Mouse (Mus musculus) intestine, postnatal 0 days (tissue): ENCODE data around the gene Gm44511. TPM values are rescaled to one million over a fixed set of nuclear protein-coding genes. Genes with fewer than 3 reads are reported as not detected.

Experiments used
- ATAC-seq: fragments of 200-750 bp; cut with Nextera tagmentation; 2 replicates; pipeline ENCODE4 v1.8.0; 2017; ENCODE audit warnings: mild to moderate bottlenecking, moderate TSS enrichment, moderate library complexity
- H3K27ac ChIP-seq: fragments of 300-500 bp; sonication (generic); 2 replicates; pipeline ENCODE4 v1.5.1; 2014; ENCODE audit warnings: mild to moderate bottlenecking, low read depth, low read length, moderate library complexity
- H3K27me3 ChIP-seq: fragments of 300-500 bp; sonication (generic); replicated peaks from 2 replicates; pipeline ENCODE4 v1.6.1; 2014; ENCODE audit warnings: low read length, mixed read lengths; ENCODE audit not compliant: control insufficient read depth, insufficient read depth
- H3K36me3 ChIP-seq: fragments of 300-500 bp; sonication (generic); 2 replicates; pipeline ENCODE4 v1.6.1; 2014; ENCODE audit warnings: mild to moderate bottlenecking, moderate library complexity; ENCODE audit not compliant: control insufficient read depth, insufficient read depth
- H3K4me1 ChIP-seq: fragments of 300-500 bp; sonication (generic); replicated peaks from 2 replicates; pipeline ENCODE4 v1.6.1; 2014; ENCODE audit warnings: antibody characterized with exemption, low read length, mixed read lengths; ENCODE audit not compliant: control insufficient read depth, insufficient read depth
- H3K4me2 ChIP-seq: fragments of 300-500 bp; sonication (generic); replicated peaks from 2 replicates; pipeline ENCODE4 v1.6.1; 2014; ENCODE audit warnings: low read depth, mild to moderate bottlenecking, moderate library complexity
- H3K4me3 ChIP-seq: fragments of 300-500 bp; sonication (generic); 2 replicates; pipeline ENCODE4 v1.5.1; 2014; ENCODE audit warnings: low read depth, low read length
- H3K9ac ChIP-seq: fragments of 300-500 bp; sonication (generic); 2 replicates; pipeline ENCODE4 v1.6.1; 2014; ENCODE audit warnings: mild to moderate bottlenecking, low read depth, low read length
- H3K9me3 ChIP-seq: fragments of 300-500 bp; sonication (generic); 2 replicates; pipeline ENCODE4 v1.6.1; 2016; ENCODE audit warnings: mixed run types; ENCODE audit not compliant: control insufficient read depth
- CTCF ChIP-seq: sonication (generic); IDR thresholded peaks from 2 replicates; pipeline ENCODE4 v1.5.1; 2016; ENCODE audit warnings: low read depth, mild to moderate bottlenecking, control low read depth, antibody characterized with exemption, moderate library complexity
- WGBS: fragments of 180-500 bp; shearing (Covaris S2); extraction: QIAGEN DNeasy Blood & Tissue Kit; methylation state at CpG from one replicate; pipeline ENCODE4 v1.1.7; 2014; 5-methylcytosine and 5-hydroxymethylcytosine counted together
- polyA plus RNA-seq: library from polyadenylated mRNA; unstranded; fragments of >200 nt; fragmentation: Nextera tagmentation; extraction: Ambion mirVana; gene quantifications from 2 replicates; pipeline ENCODE4 v1.2.1, GENCODE M21; 2015

Gm44511 gene
- polyA plus RNA-seq: 0.25 TPM in 1 of 2 replicates, not detected in the other

- no peaks in the 10 kb centered on the region for H3K27me3 ChIP-seq
- 91% methylated on average over 6 of the region's 6 CpGs for WGBS
- H3K4me1 ChIP-seq: no peaks in the 10 kb centered on the region
- no peak within 1 kb of the TSS for H3K27ac ChIP-seq
- H3K4me3 ChIP-seq: no peak within 1 kb of the TSS
- no peaks in the 10 kb centered on the region for H3K9me3 ChIP-seq
- H3K4me2 ChIP-seq: no peak within 1 kb of the TSS
- H3K36me3 ChIP-seq: no peaks in the 10 kb centered on the region
- no peak for ATAC-seq
- no peak within 1 kb of the TSS for H3K9ac ChIP-seq
- TF ChIP-seq CTCF: no peak
Measured at GRCm38 (mm10) chr6:128826132-128826531, at the start of gene Gm44511, which contains the start of gene Klrb1b. Gm44511 (minus strand) TSS chr6:128826315. Klrb1b (minus strand) TSS chr6:128826331.

GRCm38 (mm10) chr6:128871910-128872610 is 45.9 kb upstream of the Gm44511 start:
- Histone ChIP-seq H3K27ac (no peak overlapping the region), H3K36me3 (no peaks in the 10 kb centered on the region), H3K4me2 (no peak overlapping the region), H3K27me3 (no peaks in the 10 kb centered on the region), H3K4me1 (no peaks in the 10 kb centered on the region), H3K9me3 (no peaks in the 10 kb centered on the region), H3K4me3 (no peak overlapping the region), H3K9ac (no peak overlapping the region)
- ATAC-seq: no peak
- 91% methylated on average over 1 of the region's 1 CpGs for WGBS
- TF ChIP-seq CTCF: no peak

GRCm38 (mm10) chr6:128868861-128869260 is 42.7 kb upstream of the Gm44511 start:
- Histone ChIP-seq H3K36me3 (no peaks in the 10 kb centered on the region), H3K9me3 (no peaks in the 10 kb centered on the region), H3K9ac (no peak overlapping the region), H3K4me3 (no peak overlapping the region), H3K27ac (no peak overlapping the region), H3K27me3 (no peaks in the 10 kb centered on the region), H3K4me2 (no peak overlapping the region), H3K4me1 (no peaks in the 10 kb centered on the region)
- TF ChIP-seq CTCF: no peak
- WGBS: 41% methylated on average over 3 of the region's 3 CpGs
- ATAC-seq: no peak

- Histone ChIP-seq H3K36me3 (no peaks in the 10 kb centered on the region), H3K9me3 (no peaks in the 10 kb centered on the region), H3K27ac (no peak overlapping the region), H3K4me2 (no peak overlapping the region), H3K4me1 (peaks cover 4% of the 10 kb centered on the region; the same call in 1 of the 2 replicates), H3K9ac (no peak overlapping the region), H3K4me3 (no peak overlapping the region), H3K27me3 (no peaks in the 10 kb centered on the region)
- ATAC-seq: no peak
- no peak for TF ChIP-seq CTCF
- 85% methylated on average over 2 of the region's 2 CpGs for WGBS
Measured at GRCm38 (mm10) chr6:128857976-128858375, 31.9 kb upstream of the Gm44511 start.

- Histone ChIP-seq H3K9ac (no peak overlapping the region), H3K27me3 (no peaks in the 10 kb centered on the region), H3K27ac (no peak overlapping the region), H3K4me2 (no peak overlapping the region), H3K4me1 (peaks cover 4% of the 10 kb centered on the region; the same call in 1 of the 2 replicates), H3K9me3 (no peaks in the 10 kb centered on the region), H3K36me3 (no peaks in the 10 kb centered on the region), H3K4me3 (no peak overlapping the region)
- TF ChIP-seq CTCF: no peak
- peak; percentile 71 for ATAC-seq
- 39% methylated on average over 5 of the region's 5 CpGs for WGBS
Measured at GRCm38 (mm10) chr6:128856250-128856649, 30.1 kb upstream of the Gm44511 start.

GRCm38 (mm10) chr6:128855477-128855876 is 29.4 kb upstream of the Gm44511 start:
- no peaks in the 10 kb centered on the region for H3K36me3 ChIP-seq
- TF ChIP-seq CTCF: no peak
- no peaks in the 10 kb centered on the region for H3K27me3 ChIP-seq
- H3K4me2 ChIP-seq: no peak overlapping the region
- no peak overlapping the region for H3K9ac ChIP-seq
- no peak for ATAC-seq
- H3K4me1 ChIP-seq: peaks cover 4% of the 10 kb centered on the region; the same call in 1 of the 2 replicates
- H3K9me3 ChIP-seq: no peaks in the 10 kb centered on the region
- H3K27ac ChIP-seq: no peak overlapping the region
- no peak overlapping the region for H3K4me3 ChIP-seq
- WGBS: 18% methylated on average over 1 of the region's 1 CpGs
